Mouse (Mus musculus): ENCODE data around the gene Stk33. TPM values are rescaled to one million over a fixed set of nuclear protein-coding genes. Genes with fewer than 3 reads are reported as not detected.
A peak's percentile ranks its signal among the peaks of the same experiment; 100 is the strongest.

Gene Stk33
- polyA plus RNA-seq, 1 experiment from 2014 or later, result 0.87 TPM

- 79% methylated on average over 3 of the region's 3 CpGs for WGBS
- H3K9ac ChIP-seq (ENCODE audit: low read length), result no peak overlapping the region
- DNase-seq (ENCODE audit: low spot score), result no peak
- no peak overlapping the region for H3K4me2 ChIP-seq (ENCODE audit: low read length)
- H3K27me3 ChIP-seq (replicated peaks; ENCODE audit: control insufficient read depth, insufficient read depth, low read length), result no peaks in the 10 kb centered on the region
- H3K9me3 ChIP-seq (ENCODE audit: control insufficient read depth, low read length), result no peaks in the 10 kb centered on the region
- H3K27ac ChIP-seq (ENCODE audit: low read depth), result no peak overlapping the region
- H3K4me1 ChIP-seq (replicated peaks; ENCODE audit: control insufficient read depth, insufficient read depth, low read length), result no peaks in the 10 kb centered on the region
- no peak for ATAC-seq (replicated peaks; ENCODE audit: low FRiP score, low TSS enrichment, low read depth)
- no peak overlapping the region for H3K4me3 ChIP-seq (ENCODE audit: low read depth, low read length)
- H3K36me3 ChIP-seq (ENCODE audit: control insufficient read depth, insufficient read depth, low read length), result no peaks in the 10 kb centered on the region
Observed at GRCm38 (mm10) chr7:109325731-109326130, 113.2 kb downstream of the Stk33 start.

DNA sequence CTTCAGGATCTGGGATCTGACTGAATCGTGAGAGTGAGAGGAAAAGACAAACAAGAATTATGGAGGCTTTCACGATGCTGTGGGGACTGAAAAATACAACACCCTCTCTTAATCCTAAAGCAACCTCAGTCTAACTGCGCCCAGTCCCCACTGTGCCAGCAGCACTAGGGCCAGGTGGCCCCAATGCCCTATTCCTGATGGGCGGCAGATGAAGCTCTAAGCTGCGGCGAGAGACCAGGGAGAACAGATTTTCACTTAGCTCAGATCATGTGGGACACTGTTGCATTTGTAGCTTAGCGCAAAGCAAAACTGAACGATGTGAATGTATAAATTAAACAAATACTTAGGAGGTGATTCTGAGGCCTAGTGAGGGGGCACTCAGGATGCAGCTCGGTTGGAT lies 113.7 kb downstream of the Stk33 start:
- Histone ChIP-seq H3K36me3 (ENCODE audit: control insufficient read depth, insufficient read depth, low read length) (no peaks in the 10 kb centered on the region), H3K4me1 (replicated peaks; ENCODE audit: control insufficient read depth, insufficient read depth, low read length) (no peaks in the 10 kb centered on the region), H3K27me3 (replicated peaks; ENCODE audit: control insufficient read depth, insufficient read depth, low read length) (no peaks in the 10 kb centered on the region), H3K9me3 (ENCODE audit: control insufficient read depth, low read length) (no peaks in the 10 kb centered on the region), H3K4me2 (ENCODE audit: low read length) (no peak overlapping the region), H3K9ac (ENCODE audit: low read length) (no peak overlapping the region), H3K4me3 (ENCODE audit: low read depth, low read length) (no peak overlapping the region), H3K27ac (ENCODE audit: low read depth) (no peak overlapping the region)
- 57% methylated on average over 9 of the region's 9 CpGs for WGBS
- ATAC-seq (replicated peaks; ENCODE audit: low FRiP score, low TSS enrichment, low read depth) (no peak), DNase-seq (ENCODE audit: low spot score) (no peak)

GRCm38 (mm10) chr7:109309506-109309905 lies 129.4 kb downstream of the Stk33 start:
- ATAC-seq (replicated peaks; ENCODE audit: low FRiP score, low TSS enrichment, low read depth), result no peak
- H3K9ac ChIP-seq (ENCODE audit: low read length), result no peak overlapping the region
- DNase-seq (ENCODE audit: low spot score), result no peak
- H3K4me3 ChIP-seq (ENCODE audit: low read depth, low read length), result no peak overlapping the region
- no peaks in the 10 kb centered on the region for H3K27me3 ChIP-seq (replicated peaks; ENCODE audit: control insufficient read depth, insufficient read depth, low read length)
- H3K4me1 ChIP-seq (replicated peaks; ENCODE audit: control insufficient read depth, insufficient read depth, low read length), result no peaks in the 10 kb centered on the region
- H3K36me3 ChIP-seq (ENCODE audit: control insufficient read depth, insufficient read depth, low read length), result no peaks in the 10 kb centered on the region
- H3K9me3 ChIP-seq (ENCODE audit: control insufficient read depth, low read length), result no peaks in the 10 kb centered on the region
- H3K4me2 ChIP-seq (ENCODE audit: low read length), result no peak overlapping the region
- WGBS, result 95% methylated on average over 2 of the region's 2 CpGs
- no peak overlapping the region for H3K27ac ChIP-seq (ENCODE audit: low read depth)

DNA sequence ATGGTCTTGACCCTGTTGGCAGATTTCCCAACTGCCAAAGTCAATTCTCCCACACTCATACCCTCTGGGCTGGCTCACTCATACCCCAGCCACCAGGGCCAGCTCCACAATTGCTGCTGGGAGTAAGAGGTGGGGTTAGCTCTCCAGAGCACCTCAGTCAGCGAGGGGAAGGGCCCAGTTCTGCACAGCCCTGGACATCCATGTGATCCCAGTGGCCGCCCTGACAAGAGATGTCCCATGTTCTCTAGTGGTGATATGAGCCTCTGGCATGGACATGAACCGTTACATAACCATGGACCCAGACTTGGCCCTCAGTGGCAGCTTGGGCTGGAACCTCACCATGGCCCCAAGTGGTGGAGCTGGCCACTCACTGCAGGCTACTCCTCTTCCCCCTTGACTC lies 143.1 kb downstream of the Stk33 start:
- no peaks in the 10 kb centered on the region for H3K9me3 ChIP-seq (ENCODE audit: control insufficient read depth, low read length)
- H3K4me2 ChIP-seq (ENCODE audit: low read length), result no peak overlapping the region
- no peaks in the 10 kb centered on the region for H3K4me1 ChIP-seq (replicated peaks; ENCODE audit: control insufficient read depth, insufficient read depth, low read length)
- H3K9ac ChIP-seq (ENCODE audit: low read length), result no peak overlapping the region
- DNase-seq (ENCODE audit: low spot score) (no peak), ATAC-seq (replicated peaks; ENCODE audit: low FRiP score, low TSS enrichment, low read depth) (0 out of 2 replicates have a peak, but pooled peaks have one; percentile 47)
- H3K4me3 ChIP-seq (ENCODE audit: low read depth, low read length), result no peak overlapping the region
- WGBS, result 89% methylated on average over 3 of the region's 3 CpGs
- H3K36me3 ChIP-seq (ENCODE audit: control insufficient read depth, insufficient read depth, low read length), result no peaks in the 10 kb centered on the region
- no peaks in the 10 kb centered on the region for H3K27me3 ChIP-seq (replicated peaks; ENCODE audit: control insufficient read depth, insufficient read depth, low read length)
- H3K27ac ChIP-seq (ENCODE audit: low read depth), result no peak overlapping the region

DNA sequence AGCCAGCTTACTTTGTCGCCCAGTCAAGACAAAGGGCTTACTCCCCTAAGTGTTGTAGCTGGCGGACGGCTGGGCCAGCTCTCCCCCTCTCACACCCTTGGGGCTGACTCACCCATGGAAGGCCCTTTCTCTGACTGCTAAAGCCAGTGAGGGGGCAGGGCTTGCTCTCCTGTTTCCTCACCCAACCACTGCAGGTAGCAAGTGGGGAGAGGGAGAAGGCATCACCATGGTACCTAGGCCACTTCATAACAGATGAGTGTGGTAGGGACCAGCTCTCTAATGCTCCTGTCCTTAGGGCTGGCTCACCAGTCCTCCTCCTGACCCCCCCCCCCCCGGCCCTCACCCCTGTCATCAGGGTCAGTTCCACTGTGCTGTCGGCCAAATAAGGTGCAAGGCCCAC lies 143.5 kb downstream of the Stk33 start:
- ATAC-seq (replicated peaks; ENCODE audit: low FRiP score, low TSS enrichment, low read depth) (0 out of 2 replicates have a peak, but pooled peaks have one; percentile 47), DNase-seq (ENCODE audit: low spot score) (no peak)
- Histone ChIP-seq H3K4me3 (ENCODE audit: low read depth, low read length) (no peak overlapping the region), H3K36me3 (ENCODE audit: control insufficient read depth, insufficient read depth, low read length) (no peaks in the 10 kb centered on the region), H3K4me2 (ENCODE audit: low read length) (no peak overlapping the region), H3K9ac (ENCODE audit: low read length) (no peak overlapping the region), H3K27me3 (replicated peaks; ENCODE audit: control insufficient read depth, insufficient read depth, low read length) (no peaks in the 10 kb centered on the region), H3K9me3 (ENCODE audit: control insufficient read depth, low read length) (no peaks in the 10 kb centered on the region), H3K27ac (ENCODE audit: low read depth) (no peak overlapping the region), H3K4me1 (replicated peaks; ENCODE audit: control insufficient read depth, insufficient read depth, low read length) (no peaks in the 10 kb centered on the region)
- WGBS, result 70% methylated on average over 5 of the region's 5 CpGs

DNA sequence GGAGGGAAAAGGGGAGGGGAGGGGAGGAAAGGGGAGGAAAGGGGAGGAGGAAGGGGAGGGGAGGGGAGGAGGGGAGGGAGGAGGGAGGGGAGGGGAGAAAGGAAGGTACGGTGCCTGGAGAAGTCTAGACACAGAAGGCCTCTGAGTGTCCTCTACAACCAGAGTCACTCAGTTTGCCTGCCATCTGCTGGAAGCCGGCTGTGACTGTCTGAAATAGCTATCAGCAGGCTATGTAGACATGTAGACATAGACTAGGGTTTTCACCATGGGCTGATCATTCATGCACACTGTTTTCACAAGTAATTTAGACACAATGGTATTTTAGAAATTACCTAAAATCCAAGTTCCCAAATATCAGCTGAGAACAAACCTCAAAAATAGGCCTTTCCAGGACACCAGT lies 148.4 kb downstream of the Stk33 start:
- no peak overlapping the region for H3K27ac ChIP-seq (ENCODE audit: low read depth)
- no peak overlapping the region for H3K9ac ChIP-seq (ENCODE audit: low read length)
- H3K9me3 ChIP-seq (ENCODE audit: control insufficient read depth, low read length), result no peaks in the 10 kb centered on the region
- H3K4me1 ChIP-seq (replicated peaks; ENCODE audit: control insufficient read depth, insufficient read depth, low read length), result no peaks in the 10 kb centered on the region
- H3K27me3 ChIP-seq (replicated peaks; ENCODE audit: control insufficient read depth, insufficient read depth, low read length), result no peaks in the 10 kb centered on the region
- no peak overlapping the region for H3K4me2 ChIP-seq (ENCODE audit: low read length)
- WGBS, result 22% methylated on average over 2 of the region's 2 CpGs
- no peak for DNase-seq (ENCODE audit: low spot score)
- no peak for ATAC-seq (replicated peaks; ENCODE audit: low FRiP score, low TSS enrichment, low read depth)
- H3K36me3 ChIP-seq (ENCODE audit: control insufficient read depth, insufficient read depth, low read length), result no peaks in the 10 kb centered on the region
- no peak overlapping the region for H3K4me3 ChIP-seq (ENCODE audit: low read depth, low read length)

DNA sequence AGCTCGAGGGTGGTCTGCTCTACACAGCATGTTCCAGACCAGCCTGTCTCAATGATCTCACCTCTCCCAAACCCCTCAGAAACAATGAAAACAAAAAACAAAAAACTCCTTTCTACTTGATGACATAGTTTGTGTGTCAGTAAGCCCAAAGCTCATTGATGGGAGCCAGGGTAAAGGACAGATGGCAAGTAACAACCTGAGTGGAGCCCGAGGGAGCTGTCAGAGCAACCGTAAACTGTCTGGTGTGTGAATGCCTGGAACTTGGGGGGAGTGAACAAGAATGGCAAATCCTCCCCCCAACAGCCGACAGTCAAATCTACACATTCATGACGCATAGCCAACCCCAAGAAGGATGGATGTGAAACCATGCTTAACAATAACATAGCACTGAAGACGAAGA lies 149.8 kb downstream of the Stk33 start:
- H3K4me1 ChIP-seq (replicated peaks; ENCODE audit: control insufficient read depth, insufficient read depth, low read length), result no peaks in the 10 kb centered on the region
- WGBS, result 50% methylated on average over 6 of the region's 6 CpGs
- no peaks in the 10 kb centered on the region for H3K9me3 ChIP-seq (ENCODE audit: control insufficient read depth, low read length)
- H3K4me2 ChIP-seq (ENCODE audit: low read length), result no peak overlapping the region
- H3K27me3 ChIP-seq (replicated peaks; ENCODE audit: control insufficient read depth, insufficient read depth, low read length), result no peaks in the 10 kb centered on the region
- ATAC-seq (replicated peaks; ENCODE audit: low FRiP score, low TSS enrichment, low read depth), result no peak
- no peaks in the 10 kb centered on the region for H3K36me3 ChIP-seq (ENCODE audit: control insufficient read depth, insufficient read depth, low read length)
- H3K4me3 ChIP-seq (ENCODE audit: low read depth, low read length), result no peak overlapping the region
- no peak for DNase-seq (ENCODE audit: low spot score)
- no peak overlapping the region for H3K27ac ChIP-seq (ENCODE audit: low read depth)
- H3K9ac ChIP-seq (ENCODE audit: low read length), result no peak overlapping the region

GRCm38 (mm10) chr7:109282106-109282505 lies 156.8 kb downstream of the Stk33 start:
- 89% methylated on average over 4 of the region's 4 CpGs for WGBS
- peaks cover 4% of the 10 kb centered on the region; the same call in 1 of the 2 replicates for H3K4me1 ChIP-seq (replicated peaks; ENCODE audit: control insufficient read depth, insufficient read depth, low read length)
- H3K9me3 ChIP-seq (ENCODE audit: control insufficient read depth, low read length), result no peaks in the 10 kb centered on the region
- no peak for ATAC-seq (replicated peaks; ENCODE audit: low FRiP score, low TSS enrichment, low read depth)
- no peaks in the 10 kb centered on the region for H3K27me3 ChIP-seq (replicated peaks; ENCODE audit: control insufficient read depth, insufficient read depth, low read length)
- H3K36me3 ChIP-seq (ENCODE audit: control insufficient read depth, insufficient read depth, low read length), result no peaks in the 10 kb centered on the region
- H3K4me2 ChIP-seq (ENCODE audit: low read length), result no peak overlapping the region
- H3K27ac ChIP-seq (ENCODE audit: low read depth), result no peak overlapping the region
- H3K4me3 ChIP-seq (ENCODE audit: low read depth, low read length), result no peak overlapping the region
- DNase-seq (ENCODE audit: low spot score), result peak; percentile 31
- H3K9ac ChIP-seq (ENCODE audit: low read length), result no peak overlapping the region

- no peak overlapping the region for H3K4me2 ChIP-seq (ENCODE audit: low read length)
- H3K9ac ChIP-seq (ENCODE audit: low read length), result no peak overlapping the region
- ATAC-seq (replicated peaks; ENCODE audit: low FRiP score, low TSS enrichment, low read depth), result peak; percentile 45
- H3K27me3 ChIP-seq (replicated peaks; ENCODE audit: control insufficient read depth, insufficient read depth, low read length), result no peaks in the 10 kb centered on the region
- H3K4me3 ChIP-seq (ENCODE audit: low read depth, low read length), result no peak overlapping the region
- no peak overlapping the region for H3K27ac ChIP-seq (ENCODE audit: low read depth)
- no peaks in the 10 kb centered on the region for H3K9me3 ChIP-seq (ENCODE audit: control insufficient read depth, low read length)
- H3K36me3 ChIP-seq (ENCODE audit: control insufficient read depth, insufficient read depth, low read length), result no peaks in the 10 kb centered on the region
- DNase-seq (ENCODE audit: low spot score), result peak; percentile 60
- H3K4me1 ChIP-seq (replicated peaks; ENCODE audit: control insufficient read depth, insufficient read depth, low read length), result peaks cover 8% of the 10 kb centered on the region; the same call in 1 of the 2 replicates
- 63% methylated on average over 3 of the region's 3 CpGs for WGBS
Observed at GRCm38 (mm10) chr7:109276622-109277021, 162.3 kb downstream of the Stk33 start.
